Comparison of ENCODE assay signal across 15 mouse cellular contexts in genomic region chr6:136113639-136114410, GRCm38 (mm10). TPM values are rescaled to one million over a fixed set of nuclear protein-coding genes. Genes with fewer than 3 reads are reported as not detected.
"Had no signal": no experiment of that assay in that cellular context is flagged by ENCODE, and none has a peak within 500 bp of the region (broad histone marks: within the 10 kb centered on the region; RNA-seq: fewer than 3 reads in every experiment).

No protein-coding gene starts in this region.

- DNase-seq: kidney, adult 8-10 months; kidney, postnatal 14 days; kidney, postnatal 4 days; layer of hippocampus, adult 9-11 months; layer of hippocampus, postnatal 36 days; liver, embryonic 13.5 days; lung, adult 2 months; lung, postnatal 14 days; lung, postnatal 4 days; midbrain, embryonic 14.5 days; thymus, adult 18-20 months; thymus, postnatal 36 days had no signal

RNA-seq across cellular contexts. Expression of gene Grin2b, which starts 59.5 kb away (rescaled TPM):
- total RNA-seq: megakaryocyte progenitor cell, adult 5-6 weeks; megakaryocyte-erythroid progenitor cell, adult 5-6 weeks; neutrophil, adult 5-6 weeks had no signal
